Mouse (Mus musculus) NIH3T3 (cell line): ENCODE data around the gene Ruvbl1.

Experiments used
- DNase-seq: peaks from one replicate; pipeline ENCODE4 v3.0.0-alpha.2; 2012; ENCODE audit warnings: low read depth

Gene Ruvbl1

DNA sequence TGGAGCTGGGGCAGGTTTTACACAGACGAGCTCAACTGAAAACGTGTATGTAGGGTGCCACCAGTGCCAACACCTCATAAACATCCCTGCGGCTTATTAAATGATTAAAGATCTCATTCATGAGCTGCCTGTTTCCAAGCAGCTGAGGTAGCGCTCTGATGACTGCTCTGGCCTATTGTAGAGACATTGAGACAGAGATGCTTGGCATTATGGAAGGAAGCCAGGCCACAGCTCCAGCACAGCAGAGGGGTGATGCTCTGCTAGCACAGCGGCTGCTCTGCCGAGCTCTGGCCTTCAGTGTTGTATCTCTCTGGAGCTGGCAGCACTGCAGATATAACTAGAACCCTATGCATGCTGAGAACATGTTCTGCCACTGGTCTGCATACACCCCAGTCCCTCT, 28.5 kb downstream of the Ruvbl1 start:
- DNase-seq, result peak; percentile 25

DNA sequence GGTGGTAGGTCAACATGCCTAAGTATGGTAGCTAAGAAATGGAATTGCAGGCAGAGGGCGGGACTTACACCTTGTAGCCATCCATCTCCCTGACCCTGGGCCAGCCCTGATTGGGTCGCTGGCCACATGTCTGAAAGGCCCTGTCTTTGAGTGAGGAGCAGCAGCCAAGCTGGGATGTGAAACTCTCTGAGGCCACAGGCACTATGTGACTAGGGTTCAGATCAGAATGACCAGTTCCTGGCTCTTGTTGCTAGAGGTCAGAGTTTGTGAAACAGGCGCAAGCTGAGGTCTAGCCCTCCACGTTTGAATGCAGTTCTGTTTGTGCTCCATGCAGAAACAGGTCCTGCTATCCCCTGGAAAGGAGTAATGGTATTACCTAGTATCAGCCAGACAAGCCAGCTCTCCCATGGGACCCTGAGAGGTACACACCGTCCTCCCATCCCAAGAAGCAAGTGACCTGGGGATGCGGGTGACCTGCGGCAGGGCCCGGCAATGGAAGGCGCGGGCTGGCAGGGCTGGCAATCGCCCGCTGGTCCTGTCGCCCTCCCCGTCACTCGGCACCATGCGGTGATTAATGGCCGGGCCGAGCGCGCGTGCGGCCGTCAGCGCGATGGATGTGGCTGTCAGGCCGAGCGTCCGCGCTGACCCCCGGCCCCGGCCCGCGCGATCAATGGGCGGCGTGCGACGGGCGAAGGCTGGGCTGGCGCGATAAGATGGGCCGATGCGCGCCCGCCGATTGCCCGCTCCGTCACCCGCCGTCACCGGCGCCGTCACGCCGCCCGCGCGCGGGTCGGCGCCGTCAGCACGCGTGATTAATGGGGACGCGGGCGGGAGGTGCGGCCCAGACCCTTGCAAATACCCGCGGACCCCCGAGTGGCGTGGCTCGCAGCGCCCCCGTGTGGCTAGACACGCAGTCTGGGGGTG, 34.5 kb downstream of the Ruvbl1 start:
- DNase-seq, result no peak

DNA sequence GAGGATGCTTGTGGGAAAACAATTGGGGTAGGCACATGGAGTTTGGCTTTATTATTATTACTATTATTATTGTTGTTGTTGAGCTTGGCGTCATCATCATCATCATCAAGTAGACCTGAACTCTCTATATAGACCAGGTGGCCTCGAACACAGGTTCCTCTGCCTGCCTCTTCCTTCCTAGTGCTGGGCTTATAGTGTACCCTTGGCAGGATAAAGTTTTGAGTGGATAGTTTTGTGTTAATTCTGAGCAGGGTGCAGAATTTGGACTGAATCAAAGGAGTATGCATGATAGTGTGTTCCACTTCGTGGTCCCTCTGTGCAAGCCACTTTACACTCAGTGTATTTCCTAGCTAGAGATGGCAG, 35.2 kb downstream of the Ruvbl1 start:
- DNase-seq, result no peak

DNA sequence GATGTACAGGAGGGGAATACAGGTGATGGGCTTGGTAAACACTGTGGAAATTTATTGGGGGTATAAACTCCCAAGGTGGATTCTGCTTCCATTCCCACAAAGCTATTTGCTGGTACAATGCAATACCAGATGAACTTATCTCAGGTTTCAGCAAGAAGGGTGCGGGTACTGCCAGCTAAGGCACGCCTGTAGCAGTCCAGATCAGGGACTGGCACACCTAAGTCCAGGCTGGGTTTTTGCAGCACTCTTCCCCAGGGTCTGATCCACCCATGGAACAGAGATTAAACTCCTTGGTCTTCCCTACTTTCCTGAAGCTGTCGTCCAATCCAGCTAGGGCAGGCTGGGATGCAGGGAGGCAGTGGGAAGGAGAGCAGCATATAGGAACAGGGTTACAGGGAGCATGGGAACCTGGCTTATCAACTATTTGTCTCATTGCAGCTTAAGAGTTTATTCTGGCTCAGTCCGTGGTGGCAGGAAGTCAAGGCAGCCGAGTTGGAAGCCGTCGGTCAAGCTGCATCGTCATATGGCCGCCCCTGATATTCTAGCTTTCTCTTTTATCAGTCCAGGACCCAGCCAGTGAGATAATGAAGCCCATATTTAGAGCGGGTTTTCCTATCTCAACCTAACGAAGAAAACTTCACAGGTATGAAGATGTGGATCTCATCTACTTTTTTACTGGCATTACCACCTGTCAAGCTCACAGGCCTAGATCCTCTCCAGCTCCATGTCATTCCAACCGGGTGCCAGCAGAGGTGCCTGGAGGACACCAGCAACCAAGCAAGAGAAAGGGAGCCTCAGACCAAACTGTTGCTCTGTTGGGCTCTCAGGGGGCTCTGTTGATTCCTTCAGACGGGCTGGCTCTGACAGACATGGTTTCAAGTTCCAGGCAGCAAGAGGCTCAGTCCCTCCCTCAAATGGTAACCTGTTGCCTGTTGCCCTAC, 37.1 kb downstream of the Ruvbl1 start:
- no peak for DNase-seq

DNA sequence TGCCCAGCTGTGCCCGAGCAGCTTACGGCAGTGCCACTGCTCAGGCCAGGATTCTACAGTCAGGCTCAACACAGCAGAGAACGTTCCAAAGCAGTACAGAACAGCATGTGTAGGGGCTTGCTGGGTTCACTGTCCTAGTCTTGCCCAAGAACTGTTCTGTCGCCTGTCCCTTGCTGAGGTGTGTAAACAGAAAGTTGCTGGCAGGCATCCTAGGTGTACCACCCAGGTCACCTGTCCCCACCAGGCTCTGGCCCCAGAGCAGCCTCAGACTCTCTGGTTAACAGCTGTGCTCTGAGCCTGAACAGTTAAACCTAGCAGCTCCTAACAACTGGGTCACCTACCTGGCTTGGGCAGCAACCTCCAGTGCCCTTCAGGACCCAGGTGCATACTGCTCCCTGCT, 37.8 kb downstream of the Ruvbl1 start:
- DNase-seq, result no peak

DNA sequence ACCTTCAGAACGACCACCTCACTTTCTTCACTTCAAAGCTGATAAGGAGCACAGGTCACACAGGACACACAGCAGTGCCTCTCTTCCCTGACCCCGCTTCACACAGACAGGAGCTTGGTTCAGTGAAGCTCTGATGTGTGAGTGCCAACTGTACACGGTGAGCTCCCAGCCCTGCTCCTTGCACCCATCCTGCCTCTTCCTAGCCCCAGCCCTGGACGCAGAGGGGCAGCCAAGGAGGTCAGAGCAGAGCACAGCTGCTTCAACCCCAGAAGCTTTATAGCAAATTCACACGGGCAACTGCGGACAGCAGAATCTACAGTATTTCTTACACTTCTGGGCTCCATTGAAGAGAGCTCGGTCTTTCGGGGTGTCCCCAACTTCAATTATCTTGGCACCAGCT, 48.8 kb downstream of the Ruvbl1 start:
- DNase-seq, result no peak

DNA sequence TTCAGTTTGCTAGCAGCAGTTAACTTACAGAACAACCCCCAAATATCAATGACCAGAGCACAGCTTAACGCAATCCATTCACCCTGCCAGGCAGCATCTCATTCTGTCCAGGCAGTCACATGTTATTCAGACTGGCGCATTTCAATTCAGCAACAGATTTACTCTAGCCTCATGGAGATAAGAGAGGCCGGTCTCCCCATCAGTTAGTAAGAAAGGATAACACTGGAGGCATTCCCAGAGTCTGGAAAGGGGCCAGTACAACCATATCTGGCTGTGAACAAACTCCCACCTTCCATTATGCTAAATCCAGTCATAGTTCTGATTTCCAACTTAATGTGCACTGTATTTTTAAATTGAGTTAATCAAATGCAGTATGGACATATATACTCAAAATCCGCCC, 49.3 kb downstream of the Ruvbl1 start:
- no peak for DNase-seq

DNA sequence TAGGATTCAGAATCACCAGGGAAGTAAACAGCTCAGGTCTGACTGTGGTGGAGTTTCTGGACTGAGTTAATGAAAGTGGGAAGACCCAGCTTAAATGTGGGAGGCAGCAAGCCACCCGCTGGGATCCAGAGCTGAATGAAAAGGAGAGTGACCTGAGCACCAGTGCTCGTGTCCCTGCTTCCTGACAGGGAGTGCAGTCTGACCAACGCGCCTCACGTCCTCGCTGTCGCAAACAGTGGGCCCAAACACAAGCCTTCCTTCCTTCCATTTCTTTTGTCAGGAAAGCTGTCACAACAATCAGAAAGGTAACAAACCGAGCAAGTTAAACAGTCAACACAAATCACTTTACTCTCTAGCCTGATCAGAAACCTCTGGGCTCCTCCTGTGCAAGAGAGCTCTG, 50.8 kb downstream of the Ruvbl1 start:
- no peak for DNase-seq

DNA sequence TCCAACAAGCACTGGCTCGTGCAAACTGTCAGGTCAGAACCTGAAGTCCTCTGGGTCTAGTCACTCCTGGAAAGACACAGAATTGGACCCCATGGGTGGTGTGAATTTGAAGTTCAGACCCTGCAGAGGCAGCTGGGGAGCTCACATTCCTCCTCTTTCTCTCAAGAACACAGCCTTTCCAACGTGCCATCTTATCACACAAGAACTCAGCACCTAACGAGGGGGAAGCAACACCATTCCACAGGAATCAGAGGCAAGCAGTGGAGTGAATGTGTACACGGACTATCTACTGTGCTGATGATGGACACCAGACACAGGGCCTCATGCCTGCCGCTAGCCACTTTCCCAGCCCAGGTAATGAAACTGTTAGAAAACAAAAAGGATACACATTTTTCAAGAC, 51.5 kb downstream of the Ruvbl1 start:
- DNase-seq, result no peak

DNA sequence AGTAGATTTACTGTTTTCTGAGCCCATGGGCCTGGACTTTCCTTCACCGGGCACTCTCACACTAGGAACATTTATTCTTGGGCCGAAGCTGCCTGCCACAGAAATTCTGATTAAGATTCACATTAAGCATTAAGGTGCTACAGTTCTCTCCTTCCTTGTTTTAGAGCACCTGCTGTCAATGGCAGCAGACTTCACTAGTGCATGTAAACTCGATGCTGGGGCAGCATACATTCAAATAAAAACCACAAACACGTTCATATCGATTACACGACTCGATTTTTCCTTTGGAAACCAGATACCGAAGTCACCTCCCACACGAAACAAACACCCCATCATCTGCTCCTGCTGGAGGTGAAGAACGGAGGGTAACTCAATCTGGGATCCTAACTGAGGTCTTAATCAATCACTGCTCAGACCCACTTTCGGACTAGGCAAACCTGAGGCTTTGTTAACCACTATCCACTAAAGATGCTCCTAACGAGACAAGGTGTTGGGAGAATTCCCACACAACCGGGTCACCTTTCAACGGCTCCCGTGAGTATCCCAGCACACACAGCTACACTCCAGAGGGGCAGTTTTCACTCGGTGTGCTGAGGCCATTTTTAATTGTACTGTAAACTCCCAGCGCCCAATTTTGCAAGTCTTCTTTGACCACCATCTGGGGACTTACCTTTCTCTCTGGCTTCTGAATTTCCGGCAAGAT, 52.6 kb downstream of the Ruvbl1 start:
- peak; percentile 35 for DNase-seq

DNA sequence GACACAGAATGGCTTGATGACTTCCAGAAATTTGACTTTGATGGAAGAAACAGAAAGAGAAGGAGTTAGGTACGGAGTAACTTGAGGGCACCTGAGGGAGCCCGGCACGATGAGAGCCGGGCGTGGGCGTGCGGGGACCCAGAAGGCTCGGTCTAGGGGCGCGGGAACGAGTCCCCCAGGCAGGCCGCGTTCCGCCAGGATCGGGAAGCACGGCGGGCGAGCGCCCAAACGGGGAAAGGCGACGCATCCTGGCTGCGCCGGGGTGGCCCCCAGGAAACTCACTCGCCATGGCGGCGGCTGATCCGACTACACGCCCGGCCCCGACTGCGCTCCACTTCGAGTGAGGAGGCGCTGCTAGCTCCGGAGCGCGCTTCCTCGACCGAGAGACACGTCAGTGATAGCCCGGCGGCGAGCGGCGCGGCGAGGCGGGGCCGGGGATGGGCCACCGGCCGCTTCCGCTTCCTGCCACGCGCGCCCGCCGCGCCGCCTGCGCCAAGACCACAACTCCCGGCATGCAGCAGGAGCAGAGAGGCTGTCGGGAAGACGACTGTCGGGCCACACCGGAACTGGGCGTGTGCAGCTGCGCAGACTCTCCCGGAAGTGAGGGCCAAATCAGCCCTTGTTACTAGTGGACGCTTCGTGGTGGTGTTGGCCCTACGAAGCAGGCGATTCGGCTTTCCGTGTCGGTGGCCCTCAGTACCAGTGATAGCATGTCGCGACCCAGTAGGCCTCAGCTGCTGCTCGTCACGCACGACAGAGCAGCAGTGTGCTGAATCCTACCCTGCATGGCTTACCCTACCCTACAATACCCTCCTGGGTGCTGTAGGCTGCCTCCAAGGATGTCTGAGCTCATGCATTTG, 53.4 kb downstream of the Ruvbl1 start, which contains the start of gene Sec61a1:
Sec61a1 (minus strand) TSS at position 502 of the 860 bp plus-strand sequence.
- peak; percentile 98 for DNase-seq

DNA sequence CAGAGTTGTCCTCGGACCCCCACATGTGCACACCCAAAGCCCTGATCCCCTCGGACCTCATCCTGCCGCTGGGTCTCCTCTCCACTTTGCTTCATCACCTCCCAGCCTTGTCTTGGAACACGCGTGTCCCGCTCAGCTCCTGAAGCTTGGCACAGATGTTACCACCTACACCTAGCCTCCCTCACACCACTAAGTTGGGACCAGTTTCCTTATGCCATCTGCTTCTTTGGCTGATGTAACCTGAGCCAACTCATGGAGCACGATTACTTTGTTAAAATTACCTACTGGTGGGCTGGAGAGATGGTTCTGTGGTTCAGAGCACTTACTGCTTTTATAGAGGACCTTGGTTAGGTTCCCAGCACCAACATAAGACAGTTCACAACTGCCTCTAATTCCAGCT, 56.6 kb downstream of the Ruvbl1 start:
- no peak for DNase-seq

DNA sequence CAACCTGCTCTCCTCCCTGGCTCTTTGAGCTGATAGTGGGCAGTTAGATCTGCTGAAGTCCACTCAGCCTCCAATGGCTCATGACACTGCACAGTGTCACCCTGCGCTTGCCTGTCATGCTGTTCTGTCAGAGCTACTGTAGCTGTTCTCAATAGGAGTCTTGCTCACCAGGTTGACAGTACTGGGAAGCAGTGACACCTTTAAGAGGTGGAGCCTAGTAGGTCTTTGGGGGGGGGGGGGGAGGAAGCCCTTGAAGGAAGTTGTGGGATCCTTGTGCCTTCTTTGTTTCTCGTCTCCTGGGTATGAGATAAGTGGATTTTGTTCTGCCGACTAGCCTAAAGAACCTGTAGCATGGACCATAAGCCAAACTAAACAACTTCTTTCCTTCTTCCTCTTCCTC, 57.4 kb downstream of the Ruvbl1 start:
- no peak for DNase-seq

DNA sequence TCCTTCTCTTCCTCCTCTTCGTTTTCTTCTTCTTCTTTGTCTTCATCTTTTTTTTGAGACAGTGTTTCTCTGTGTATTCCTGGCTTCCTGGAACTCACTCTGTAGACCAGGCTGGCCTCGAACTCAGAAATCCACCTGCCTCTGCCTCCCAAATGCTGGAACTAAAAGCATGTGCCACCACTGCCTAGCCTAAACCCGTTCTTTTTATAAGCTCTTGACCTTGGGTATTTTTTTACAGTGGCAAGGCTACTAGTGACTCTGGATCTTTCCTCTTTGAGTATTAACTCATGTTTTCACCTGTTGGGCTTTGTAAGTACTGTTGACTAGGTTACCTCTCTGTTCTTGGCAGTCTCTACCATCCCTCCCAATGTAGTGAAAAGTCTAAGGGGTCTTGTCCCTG, 57.8 kb downstream of the Ruvbl1 start:
- no peak for DNase-seq

DNA sequence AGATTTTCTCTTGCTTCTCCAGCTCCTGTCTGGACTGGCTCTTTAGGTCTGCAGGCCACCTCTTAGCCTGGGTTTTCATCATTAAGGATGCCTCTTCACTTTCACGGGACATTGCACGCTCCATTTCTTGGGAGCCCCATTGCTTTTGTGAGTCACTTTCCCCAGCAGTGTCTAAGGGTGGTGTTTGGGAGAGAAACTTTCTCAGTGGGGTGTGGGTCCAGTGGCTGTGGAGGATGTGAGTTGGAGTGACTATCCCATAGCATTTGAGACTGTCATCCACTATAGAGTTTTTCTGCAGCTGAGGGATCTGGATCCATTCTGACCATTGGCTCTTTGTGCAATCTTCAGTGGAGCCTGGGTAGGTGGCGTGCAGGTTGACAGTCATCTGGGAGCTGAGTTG, 58.2 kb downstream of the Ruvbl1 start:
- DNase-seq, result no peak

DNA sequence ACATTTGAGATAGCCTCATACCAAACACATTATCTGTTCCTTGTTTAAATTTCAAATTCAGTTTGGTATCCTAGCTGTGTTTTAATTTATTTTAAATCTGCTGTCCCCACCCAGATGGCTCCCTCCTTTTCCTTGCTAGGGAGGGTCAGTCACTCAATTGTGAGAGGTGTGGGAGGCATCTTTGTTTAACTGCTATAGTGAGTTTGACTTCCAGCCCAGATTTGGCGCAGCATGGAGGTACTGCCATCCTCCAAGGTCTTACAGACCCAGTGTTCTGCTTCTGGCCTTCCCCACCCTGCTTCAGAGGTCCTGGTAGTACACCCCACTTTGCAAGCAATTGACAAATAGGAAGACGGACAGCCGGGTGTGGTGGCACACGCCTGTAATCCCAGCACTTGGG, 58.8 kb downstream of the Ruvbl1 start:
- no peak for DNase-seq

DNA sequence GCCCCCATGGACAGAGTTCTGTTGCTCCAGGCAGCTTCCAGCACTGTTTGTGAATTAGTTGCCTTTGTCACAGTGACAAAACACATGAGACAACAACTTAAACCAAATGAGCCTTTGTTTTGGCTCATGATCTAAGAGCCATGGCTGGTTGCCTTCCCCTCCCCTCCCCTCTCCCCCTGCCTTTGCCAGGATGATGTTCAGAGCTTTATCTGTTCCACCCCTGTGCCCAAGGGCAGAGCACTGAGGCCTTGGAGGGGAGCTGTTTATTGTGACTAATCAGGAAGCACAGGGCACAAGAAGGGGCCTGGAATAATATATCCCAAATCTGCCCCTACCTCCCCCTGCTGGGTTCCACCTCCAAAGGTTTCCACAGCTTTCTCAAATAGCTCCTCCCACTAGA, 65.1 kb downstream of the Ruvbl1 start:
- no peak for DNase-seq

DNA sequence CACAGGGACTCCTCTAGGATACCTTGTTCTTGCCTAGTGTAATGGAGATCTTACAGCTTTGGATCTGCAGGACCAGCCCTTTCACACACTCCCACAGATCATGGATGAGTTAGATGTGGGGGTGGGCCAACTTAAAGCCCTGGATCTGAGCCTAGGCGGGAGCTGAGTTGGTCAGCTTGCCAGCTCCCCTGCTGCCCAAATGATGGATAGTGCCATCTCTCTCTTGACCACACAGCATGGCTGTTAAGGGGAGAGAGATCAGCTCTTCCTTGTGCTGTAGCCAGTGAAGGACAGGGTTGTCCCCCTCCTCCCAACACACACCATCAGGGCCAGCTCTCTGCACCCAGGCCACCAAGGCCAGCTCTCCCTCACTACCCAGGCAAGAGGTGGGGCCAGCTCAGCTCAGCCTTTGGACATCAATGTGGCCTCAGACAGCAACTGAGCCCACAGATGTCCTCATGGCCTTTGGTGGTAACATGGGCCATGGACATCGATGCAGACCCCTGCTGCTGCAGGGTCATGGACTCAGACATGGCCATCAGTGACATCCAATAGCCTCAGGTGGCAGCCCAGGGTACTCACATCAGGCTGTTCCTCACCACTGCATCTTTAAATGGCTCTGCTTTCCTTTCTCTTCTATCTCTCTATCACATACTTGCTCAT, 75.0 kb downstream of the Ruvbl1 start:
- no peak for DNase-seq

DNA sequence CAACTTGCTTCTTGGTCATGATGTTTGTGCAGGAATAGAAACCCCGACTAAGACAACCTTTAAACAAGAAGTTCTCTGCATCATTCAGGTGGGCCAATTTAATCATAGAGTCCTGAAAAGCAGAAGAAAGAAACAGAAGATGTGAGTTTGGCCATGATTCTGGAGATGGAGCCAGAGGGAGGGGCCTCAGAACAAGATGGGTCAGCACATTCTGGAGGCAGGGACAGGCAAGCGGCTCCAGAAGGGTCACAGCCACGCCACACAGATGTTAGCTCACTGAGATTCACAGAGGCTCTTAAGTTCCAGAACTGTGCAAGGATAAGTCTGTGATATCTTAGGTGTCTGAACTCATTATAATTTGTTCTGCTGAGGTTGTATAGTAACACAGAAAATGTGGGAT, 79.0 kb downstream of the Ruvbl1 start:
- no peak for DNase-seq

DNA sequence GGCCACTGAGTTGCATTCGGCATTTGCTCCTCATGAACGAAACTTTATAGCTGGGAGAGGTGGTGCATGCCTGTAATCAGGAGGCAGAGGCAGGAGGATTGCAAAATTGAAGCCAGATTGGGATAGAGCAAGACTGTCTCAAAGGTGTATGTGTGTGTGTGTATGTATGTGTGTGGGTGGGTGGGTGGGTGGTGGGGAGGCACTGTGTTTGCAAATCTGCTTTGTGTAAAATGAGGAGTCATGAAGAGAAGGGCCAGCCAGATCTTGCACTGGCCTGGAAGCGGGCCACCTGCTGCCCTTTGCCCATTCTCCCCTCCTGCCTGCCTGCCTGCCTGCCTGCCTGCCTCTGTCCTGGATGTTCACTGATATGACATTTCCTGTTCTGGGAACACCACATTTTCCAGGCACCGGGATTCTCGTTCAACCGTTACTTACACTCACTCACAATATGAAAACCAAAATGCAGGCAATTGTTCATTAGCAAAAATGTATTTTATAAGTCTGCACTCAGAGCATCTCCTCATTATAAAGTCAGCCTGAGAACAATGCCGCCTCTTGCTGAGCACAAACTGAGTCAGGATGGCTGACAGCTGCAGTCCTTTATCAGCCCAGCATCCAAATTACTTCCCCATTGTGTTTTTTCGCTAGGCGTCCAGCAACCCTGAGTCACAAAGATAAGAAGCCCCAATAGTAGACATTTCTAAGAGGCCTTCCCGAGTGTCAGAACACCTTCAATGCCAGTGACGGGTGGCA, 79.6 kb downstream of the Ruvbl1 start:
- no peak for DNase-seq
